Mouse (Mus musculus): ENCODE results near the gene Rnf149. TPM values are rescaled to one million over a fixed set of nuclear protein-coding genes. Genes with fewer than 3 reads are reported as not detected.

Gene Rnf149
- polyA plus RNA-seq, 1 experiment from 2014 or later, result 25.9 TPM

- H3K4me1 ChIP-seq (ENCODE audit: insufficient read depth), result 0 out of 2 replicates have a peak, but pooled peaks cover 3% of the 10 kb centered on the region
- H3K4me3 ChIP-seq (ENCODE audit: low read depth, low read length), result no peak overlapping the region
- no peaks in the 10 kb centered on the region for H3K36me3 ChIP-seq (replicated peaks; ENCODE audit: insufficient read depth, low read length)
- H3K27me3 ChIP-seq (ENCODE audit: insufficient read depth, low read length), result no peaks in the 10 kb centered on the region
- no peak for TF ChIP-seq EP300 (IDR thresholded peaks at IDR 0.05; ENCODE audit: low read depth)
- no peak for TF ChIP-seq CTCF (IDR thresholded peaks at IDR 0.05; ENCODE audit: low read depth)
- ATAC-seq, result peak; percentile 88
- H3K27ac ChIP-seq (ENCODE audit: low read depth), result 0 out of 2 replicates have a peak overlapping the region, but pooled peaks have one; percentile 14
- 0 out of 2 replicates have a peak, but pooled peaks cover 3% of the 10 kb centered on the region for H3K9me3 ChIP-seq (ENCODE audit: low read length)
- 78% methylated on average over 10 of the region's 10 CpGs for WGBS (ENCODE audit: insufficient replicate concordance)
- no peak for DNase-seq
- no peak overlapping the region for H3K4me2 ChIP-seq (ENCODE audit: low read depth, low read length)
- H3K9ac ChIP-seq (replicated peaks), result no peak overlapping the region
Observed at GRCm38 (mm10) chr1:39515303-39515991, 61.8 kb downstream of the Rnf149 start.

DNA sequence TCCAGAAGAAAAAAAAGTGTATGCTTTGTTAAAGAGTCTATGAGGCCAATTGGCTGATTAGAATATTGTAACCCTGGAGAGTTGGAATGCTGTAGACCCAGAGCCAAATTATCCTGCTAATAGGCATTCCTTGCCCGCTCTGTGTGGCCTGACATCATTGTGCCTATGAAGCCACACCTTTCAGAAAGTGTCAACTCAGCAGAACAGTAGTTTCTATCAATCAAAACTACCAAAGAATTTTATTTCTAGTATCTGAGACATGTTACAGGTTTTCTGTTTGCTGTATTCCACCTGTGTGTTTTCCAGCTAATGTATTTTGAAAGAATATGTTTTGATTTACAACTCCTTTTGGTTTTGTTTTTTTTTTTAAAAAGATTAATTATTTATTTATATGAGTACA, 65.0 kb downstream of the Rnf149 start:
- 70% methylated on average over 1 of the region's 1 CpGs for WGBS (ENCODE audit: insufficient replicate concordance)
- H3K4me1 ChIP-seq (ENCODE audit: insufficient read depth), result 0 out of 2 replicates have a peak, but pooled peaks cover 3% of the 10 kb centered on the region
- ATAC-seq (no peak), DNase-seq (no peak)
- no peak for TF ChIP-seq CTCF (IDR thresholded peaks at IDR 0.05; ENCODE audit: low read depth)
- TF ChIP-seq EP300 (IDR thresholded peaks at IDR 0.05; ENCODE audit: low read depth), result no peak
- H3K36me3 ChIP-seq (replicated peaks; ENCODE audit: insufficient read depth, low read length), result no peaks in the 10 kb centered on the region
- no peaks in the 10 kb centered on the region for H3K9me3 ChIP-seq (ENCODE audit: low read length)
- H3K4me2 ChIP-seq (ENCODE audit: low read depth, low read length), result no peak overlapping the region
- no peak overlapping the region for H3K4me3 ChIP-seq (ENCODE audit: low read depth, low read length)
- H3K27ac ChIP-seq (ENCODE audit: low read depth), result no peak overlapping the region
- no peak overlapping the region for H3K9ac ChIP-seq (replicated peaks)
- H3K27me3 ChIP-seq (ENCODE audit: insufficient read depth, low read length), result no peaks in the 10 kb centered on the region

DNA sequence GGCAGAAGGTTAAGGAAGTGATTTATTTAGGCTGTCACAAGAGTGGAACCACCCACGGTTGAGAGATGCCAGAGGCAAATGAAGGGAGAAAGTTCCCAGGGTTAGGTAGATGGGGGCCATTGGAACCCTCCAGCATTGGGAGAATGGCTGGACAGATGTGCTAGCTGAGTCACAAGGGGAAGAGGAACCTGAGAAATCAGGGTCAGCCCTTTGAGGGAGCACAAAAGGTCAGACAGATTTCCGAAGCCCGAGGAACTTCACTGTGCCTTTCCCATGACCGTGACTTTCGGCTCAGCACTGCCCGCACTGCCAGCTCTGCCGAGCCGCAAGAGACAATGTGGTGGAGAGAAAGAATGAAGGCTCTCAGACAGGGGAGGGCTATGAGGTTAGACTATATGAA, 65.4 kb downstream of the Rnf149 start:
- DNase-seq (no peak), ATAC-seq (no peak)
- Histone ChIP-seq H3K36me3 (replicated peaks; ENCODE audit: insufficient read depth, low read length) (no peaks in the 10 kb centered on the region), H3K27me3 (ENCODE audit: insufficient read depth, low read length) (no peaks in the 10 kb centered on the region), H3K9me3 (ENCODE audit: low read length) (no peaks in the 10 kb centered on the region), H3K4me1 (ENCODE audit: insufficient read depth) (0 out of 2 replicates have a peak, but pooled peaks cover 3% of the 10 kb centered on the region), H3K9ac (replicated peaks) (no peak overlapping the region), H3K27ac (ENCODE audit: low read depth) (no peak overlapping the region), H3K4me2 (ENCODE audit: low read depth, low read length) (no peak overlapping the region), H3K4me3 (ENCODE audit: low read depth, low read length) (no peak overlapping the region)
- TF ChIP-seq EP300 (IDR thresholded peaks at IDR 0.05; ENCODE audit: low read depth), result no peak
- TF ChIP-seq CTCF (IDR thresholded peaks at IDR 0.05; ENCODE audit: low read depth), result no peak
- 76% methylated on average over 8 of the region's 8 CpGs for WGBS (ENCODE audit: insufficient replicate concordance)

GRCm38 (mm10) chr1:39505600-39505999, 71.6 kb downstream of the Rnf149 start:
- no peak overlapping the region for H3K27ac ChIP-seq (ENCODE audit: low read depth)
- H3K9ac ChIP-seq (replicated peaks), result no peak overlapping the region
- H3K27me3 ChIP-seq (ENCODE audit: insufficient read depth, low read length), result no peaks in the 10 kb centered on the region
- WGBS (ENCODE audit: insufficient replicate concordance), result 57% methylated on average over 9 of the region's 9 CpGs
- ATAC-seq (no peak), DNase-seq (no peak)
- no peak overlapping the region for H3K4me2 ChIP-seq (ENCODE audit: low read depth, low read length)
- no peak overlapping the region for H3K4me3 ChIP-seq (ENCODE audit: low read depth, low read length)
- H3K4me1 ChIP-seq (ENCODE audit: insufficient read depth), result no peaks in the 10 kb centered on the region
- H3K9me3 ChIP-seq (ENCODE audit: low read length), result no peaks in the 10 kb centered on the region
- TF ChIP-seq CTCF (IDR thresholded peaks at IDR 0.05; ENCODE audit: low read depth) (no peak), EP300 (IDR thresholded peaks at IDR 0.05; ENCODE audit: low read depth) (no peak)
- no peaks in the 10 kb centered on the region for H3K36me3 ChIP-seq (replicated peaks; ENCODE audit: insufficient read depth, low read length)

GRCm38 (mm10) chr1:39504261-39504660, 72.9 kb downstream of the Rnf149 start:
- TF ChIP-seq EP300 (IDR thresholded peaks at IDR 0.05; ENCODE audit: low read depth), result no peak
- peak; percentile 69 for TF ChIP-seq CTCF (IDR thresholded peaks at IDR 0.05; ENCODE audit: low read depth)
- no peak overlapping the region for H3K9ac ChIP-seq (replicated peaks)
- H3K4me2 ChIP-seq (ENCODE audit: low read depth, low read length), result no peak overlapping the region
- WGBS (ENCODE audit: insufficient replicate concordance), result 10% methylated on average over 1 of the region's 1 CpGs
- no peaks in the 10 kb centered on the region for H3K9me3 ChIP-seq (ENCODE audit: low read length)
- no peak overlapping the region for H3K27ac ChIP-seq (ENCODE audit: low read depth)
- ATAC-seq (peak; percentile 49; the same call in 1 of the 2 replicates), DNase-seq (peak; percentile 27)
- no peak overlapping the region for H3K4me3 ChIP-seq (ENCODE audit: low read depth, low read length)
- H3K4me1 ChIP-seq (ENCODE audit: insufficient read depth), result no peaks in the 10 kb centered on the region
- H3K36me3 ChIP-seq (replicated peaks; ENCODE audit: insufficient read depth, low read length), result no peaks in the 10 kb centered on the region
- no peaks in the 10 kb centered on the region for H3K27me3 ChIP-seq (ENCODE audit: insufficient read depth, low read length)

GRCm38 (mm10) chr1:39502817-39503633, 74.2 kb downstream of the Rnf149 start:
- H3K27me3 ChIP-seq (ENCODE audit: insufficient read depth, low read length), result no peaks in the 10 kb centered on the region
- peak overlapping the region; percentile 29; the same call in 1 of the 2 replicates for H3K4me2 ChIP-seq (ENCODE audit: low read depth, low read length)
- ATAC-seq, result peak; percentile 41; the same call in 1 of the 2 replicates
- no peaks in the 10 kb centered on the region for H3K4me1 ChIP-seq (ENCODE audit: insufficient read depth)
- no peaks in the 10 kb centered on the region for H3K36me3 ChIP-seq (replicated peaks; ENCODE audit: insufficient read depth, low read length)
- H3K9ac ChIP-seq (replicated peaks), result no peak overlapping the region
- peak; percentile 40 for DNase-seq
- peak overlapping the region; percentile 81 for H3K27ac ChIP-seq (ENCODE audit: low read depth)
- no peaks in the 10 kb centered on the region for H3K9me3 ChIP-seq (ENCODE audit: low read length)
- TF ChIP-seq EP300 (IDR thresholded peaks at IDR 0.05; ENCODE audit: low read depth), result no peak
- no peak for TF ChIP-seq CTCF (IDR thresholded peaks at IDR 0.05; ENCODE audit: low read depth)
- WGBS (ENCODE audit: insufficient replicate concordance), result 64% methylated on average over 17 of the region's 17 CpGs
- H3K4me3 ChIP-seq (ENCODE audit: low read depth, low read length), result no peak overlapping the region

Other genes with a start within 250 kb of the Rnf149 start
- 306 and 334 TPM in 2 replicates for gene Rpl31, start 209.6 kb downstream of the Rnf149 start, polyA plus RNA-seq (2015; fragmentation: Nextera tagmentation; extraction: Ambion mirVana)
- gene Tbc1d8, start 98.7 kb downstream of the Rnf149 start, polyA plus RNA-seq (2015; fragmentation: Nextera tagmentation; extraction: Ambion mirVana), result 7.2 and 8.8 TPM in 2 replicates
- 5.9 and 7.7 TPM in 2 replicates for gene Cnot11, start 42.4 kb downstream of the Rnf149 start, polyA plus RNA-seq (2015; fragmentation: Nextera tagmentation; extraction: Ambion mirVana)
- not detected in 2 replicates for gene Creg2, start 74.1 kb upstream of the Rnf149 start, polyA plus RNA-seq (2015; fragmentation: Nextera tagmentation; extraction: Ambion mirVana)
- 0.09 TPM in 1 of 2 replicates, not detected in the other for gene Rfx8, start 143.6 kb upstream of the Rnf149 start, polyA plus RNA-seq (2015; fragmentation: Nextera tagmentation; extraction: Ambion mirVana)
- not detected in 2 replicates for gene Gm3646, start 227.9 kb upstream of the Rnf149 start, polyA plus RNA-seq (2015; fragmentation: Nextera tagmentation; extraction: Ambion mirVana)